In genomic region chr11:49202071-49202470, GRCm38 (mm10) we compare ENCODE assay signal across 9 mouse cellular contexts. TPM values are rescaled to one million over a fixed set of nuclear protein-coding genes. Genes with fewer than 3 reads are reported as not detected.
A peak's percentile ranks its signal among the peaks of the same experiment; 100 is the strongest.
DNase-seq lines count a peak whose midpoint lies in the region; ATAC-seq and TF ChIP-seq lines count a peak whose summit lies in the region.
"Had no signal": no experiment of that assay in that cellular context is flagged by ENCODE, and none has a peak within 500 bp of the region (broad histone marks: within the 10 kb centered on the region; RNA-seq: fewer than 3 reads in every experiment).

No protein-coding gene starts in this region.

- H3K4me3 ChIP-seq in lung, postnatal 0 days (ENCODE audit: low read depth, low read length) = peak overlapping the region; percentile 87
- peak overlapping the region; percentile 88 for H3K4me3 ChIP-seq in embryonic facial prominence, embryonic 15.5 days (replicated peaks)
- peak overlapping the region; percentile 89 for H3K4me3 ChIP-seq in limb, embryonic 10.5 days
- H3K4me3 ChIP-seq in small intestine, adult 2 months (ENCODE audit: low read depth, low read length) = peak overlapping the region; percentile 9; the same call in 1 of the 2 replicates

- H3K27me3 ChIP-seq in lung, postnatal 0 days (replicated peaks; ENCODE audit: insufficient read depth, low read length) = no peaks in the 10 kb centered on the region
- no peaks in the 10 kb centered on the region for H3K27me3 ChIP-seq in embryonic facial prominence, embryonic 15.5 days
- H3K27me3 ChIP-seq in limb, embryonic 10.5 days (ENCODE audit: low read depth, poor library complexity, severe bottlenecking) = no peaks in the 10 kb centered on the region
- no peaks in the 10 kb centered on the region for H3K27me3 ChIP-seq in small intestine, adult 2 months (ENCODE audit: control insufficient read depth, insufficient read depth, low read length)

- H3K27ac ChIP-seq in lung, postnatal 0 days (ENCODE audit: low read length) = peak overlapping the region; percentile 99
- H3K27ac ChIP-seq in embryonic facial prominence, embryonic 15.5 days (replicated peaks) = peak overlapping the region; percentile 99; the same call in 1 of the 2 replicates
- peak overlapping the region; percentile 100 for H3K27ac ChIP-seq in limb, embryonic 10.5 days
- H3K27ac ChIP-seq in small intestine, adult 2 months (ENCODE audit: insufficient read depth, low read depth, low read length) = peak overlapping the region; percentile 99

- no peak for TF ChIP-seq POLR2A in small intestine, adult 2 months (IDR thresholded peaks at IDR 0.05; ENCODE audit: low read depth, low read length)

- H3K36me3 ChIP-seq in lung, postnatal 0 days (ENCODE audit: insufficient read depth, low read length) = no peaks in the 10 kb centered on the region
- H3K36me3 ChIP-seq in embryonic facial prominence, embryonic 15.5 days = peaks cover 7% of the 10 kb centered on the region; the same call in 1 of the 2 replicates
- peaks cover 11% of the 10 kb centered on the region for H3K36me3 ChIP-seq in limb, embryonic 10.5 days
- 0 out of 2 replicates have a peak, but pooled peaks cover 1% of the 10 kb centered on the region for H3K36me3 ChIP-seq in small intestine, adult 2 months (ENCODE audit: control insufficient read depth, insufficient read depth, low read length)

- no peak for DNase-seq in lung, postnatal 0 days (ENCODE audit: low spot score)
- DNase-seq in lung, postnatal 25 days (ENCODE audit: low spot score) = no peak
- peak; percentile 30 for DNase-seq in limb, embryonic 10.5 days (ENCODE audit: low spot score)
- no peak for DNase-seq in adrenal gland, postnatal 14 days
- DNase-seq in frontal cortex, adult 2 months (ENCODE audit: extremely low spot score in 1 of 2, low spot score in 1 of 2) = no peak
- no peak for DNase-seq in frontal cortex, postnatal 25 days (ENCODE audit: low spot score in 2 of 2)

- peaks cover 7% of the 10 kb centered on the region; the same call in 1 of the 2 replicates for H3K4me1 ChIP-seq in lung, postnatal 0 days (ENCODE audit: insufficient read depth, low read depth, low read length)
- H3K4me1 ChIP-seq in embryonic facial prominence, embryonic 15.5 days = peaks cover 9% of the 10 kb centered on the region
- peaks cover 16% of the 10 kb centered on the region for H3K4me1 ChIP-seq in limb, embryonic 10.5 days
- no peaks in the 10 kb centered on the region; the same call in 1 of the 2 replicates for H3K4me1 ChIP-seq in small intestine, adult 2 months (ENCODE audit: control insufficient read depth, insufficient read depth, insufficient read length, low read length)

- no peaks in the 10 kb centered on the region for H3K9me3 ChIP-seq in lung, postnatal 0 days (ENCODE audit: low read length)
- no peaks in the 10 kb centered on the region for H3K9me3 ChIP-seq in embryonic facial prominence, embryonic 15.5 days (replicated peaks)
- no peaks in the 10 kb centered on the region for H3K9me3 ChIP-seq in limb, embryonic 10.5 days (replicated peaks)

- no peak for TF ChIP-seq EP300 in lung, postnatal 0 days (IDR thresholded peaks at IDR 0.05)

- WGBS in lung, postnatal 0 days = 35% methylated on average over 2 of the region's 2 CpGs
- 60% methylated on average over 2 of the region's 2 CpGs for WGBS in embryonic facial prominence, embryonic 15.5 days
- WGBS in limb, embryonic 10.5 days = 74% methylated on average over 2 of the region's 2 CpGs
- WGBS in small intestine, adult 2 months = 10% methylated on average over 2 of the region's 2 CpGs

- ATAC-seq in lung, postnatal 0 days = no peak
- no peak for ATAC-seq in embryonic facial prominence, embryonic 15.5 days (ENCODE audit: insufficient number of reproducible peaks, low FRiP score, low TSS enrichment, low read depth)

- peak overlapping the region; percentile 96 for H3K9ac ChIP-seq in lung, postnatal 0 days (replicated peaks; ENCODE audit: low read depth)
- peak overlapping the region; percentile 99; the same call in 1 of the 2 replicates for H3K9ac ChIP-seq in embryonic facial prominence, embryonic 15.5 days

- TF ChIP-seq CTCF in lung, postnatal 0 days (IDR thresholded peaks at IDR 0.05) = no peak
- TF ChIP-seq CTCF in small intestine, adult 2 months (IDR thresholded peaks at IDR 0.05; ENCODE audit: extremely low read depth, insufficient read length, insufficient replicate concordance, low read depth, low read length) = no peak

- H3K4me2 ChIP-seq in lung, postnatal 0 days (replicated peaks; ENCODE audit: low read depth, low read length) = peak overlapping the region; percentile 82
- peak overlapping the region; percentile 67 for H3K4me2 ChIP-seq in embryonic facial prominence, embryonic 15.5 days (replicated peaks)

RNA-seq across cellular contexts. Expression of gene Zfp62, which starts 1.0 kb away (rescaled TPM):
- polyA plus RNA-seq in lung, postnatal 0 days (2015; fragmentation: Nextera tagmentation; extraction: Ambion mirVana) = 19.6 and 21.5 TPM in 2 replicates
- 36.0 and 36.7 TPM in 2 replicates for polyA plus RNA-seq in embryonic facial prominence, embryonic 15.5 days (2015; fragmentation: Nextera tagmentation; extraction: Ambion mirVana)
- polyA plus RNA-seq in limb, embryonic 10.5 days (2016; fragmentation: Nextera tagmentation; extraction: Ambion mirVana) = 34.6 and 48.3 TPM in 2 replicates
- polyA plus RNA-seq in small intestine, adult 2 months (2012; rRNA removed) = 0.38 and 0.42 TPM in 2 replicates
- 33.2 and 36.9 TPM in 2 replicates for total RNA-seq in adrenal gland, postnatal 14 days (2021)
- polyA plus RNA-seq in frontal cortex, adult 2 months (2012; rRNA removed) = 24.2 and 26.4 TPM in 2 replicates

RNA-seq across cellular contexts. Expression of gene Btnl9, which starts 15.1 kb away (rescaled TPM):
- 0.56 and 0.82 TPM in 2 replicates for polyA plus RNA-seq in lung, postnatal 0 days (2015; fragmentation: Nextera tagmentation; extraction: Ambion mirVana)
- 1.7 and 2.2 TPM in 2 replicates for polyA plus RNA-seq in embryonic facial prominence, embryonic 15.5 days (2015; fragmentation: Nextera tagmentation; extraction: Ambion mirVana)
- 0.34 TPM in 1 of 2 replicates, not detected in the other for polyA plus RNA-seq in limb, embryonic 10.5 days (2016; fragmentation: Nextera tagmentation; extraction: Ambion mirVana)
- polyA plus RNA-seq in small intestine, adult 2 months (2012; rRNA removed) = 0.53 and 1.2 TPM in 2 replicates
- total RNA-seq in adrenal gland, postnatal 14 days (2021) = 32.0 and 38.6 TPM in 2 replicates
- polyA plus RNA-seq in frontal cortex, adult 2 months (2012; rRNA removed) = 0.02 TPM in 1 of 2 replicates, not detected in the other

RNA-seq across cellular contexts. Expression of gene Mgat1, which starts 41.9 kb away (rescaled TPM):
- polyA plus RNA-seq in lung, postnatal 0 days (2015; fragmentation: Nextera tagmentation; extraction: Ambion mirVana) = 90.2 and 94.5 TPM in 2 replicates
- polyA plus RNA-seq in embryonic facial prominence, embryonic 15.5 days (2015; fragmentation: Nextera tagmentation; extraction: Ambion mirVana) = 71.7 and 75.4 TPM in 2 replicates
- polyA plus RNA-seq in limb, embryonic 10.5 days (2016; fragmentation: Nextera tagmentation; extraction: Ambion mirVana) = 40.0 and 46.0 TPM in 2 replicates
- 97.4 and 231 TPM in 2 replicates for polyA plus RNA-seq in small intestine, adult 2 months (2012; rRNA removed)
- total RNA-seq in adrenal gland, postnatal 14 days (2021) = 95.9 and 96.7 TPM in 2 replicates
- polyA plus RNA-seq in frontal cortex, adult 2 months (2012; rRNA removed) = 58.5 and 65.0 TPM in 2 replicates

RNA-seq across cellular contexts. Expression of gene Olfr1394, which starts 47.9 kb away (rescaled TPM):
- not detected in 2 replicates for polyA plus RNA-seq in lung, postnatal 0 days (2015; fragmentation: Nextera tagmentation; extraction: Ambion mirVana)
- polyA plus RNA-seq in embryonic facial prominence, embryonic 15.5 days (2015; fragmentation: Nextera tagmentation; extraction: Ambion mirVana) = 0.05 TPM in 2 replicates
- not detected in 2 replicates for polyA plus RNA-seq in limb, embryonic 10.5 days (2016; fragmentation: Nextera tagmentation; extraction: Ambion mirVana)
- not detected in 2 replicates for polyA plus RNA-seq in small intestine, adult 2 months (2012; rRNA removed)
- total RNA-seq in adrenal gland, postnatal 14 days (2021) = not detected in 2 replicates
- not detected in 2 replicates for polyA plus RNA-seq in frontal cortex, adult 2 months (2012; rRNA removed)
- total RNA-seq: neutrophil, adult 5-6 weeks had no signal

RNA-seq across cellular contexts. Expression of gene Olfr1395, which starts 60.0 kb away (rescaled TPM):
- polyA plus RNA-seq in lung, postnatal 0 days (2015; fragmentation: Nextera tagmentation; extraction: Ambion mirVana) = not detected in 2 replicates
- 0.25 and 0.51 TPM in 2 replicates for polyA plus RNA-seq in embryonic facial prominence, embryonic 15.5 days (2015; fragmentation: Nextera tagmentation; extraction: Ambion mirVana)
- not detected in 2 replicates for polyA plus RNA-seq in limb, embryonic 10.5 days (2016; fragmentation: Nextera tagmentation; extraction: Ambion mirVana)
- polyA plus RNA-seq in small intestine, adult 2 months (2012; rRNA removed) = not detected in 2 replicates
- not detected in 2 replicates for total RNA-seq in adrenal gland, postnatal 14 days (2021)
- polyA plus RNA-seq in frontal cortex, adult 2 months (2012; rRNA removed) = 0.04 and 0.11 TPM in 2 replicates
- total RNA-seq: neutrophil, adult 5-6 weeks had no signal

Comparison
In these comparisons a context has a peak if more than half of its experiments do, and no peak if none do; other contexts are left out.
1. H3K4me3 ChIP-seq: peak in every context shown above with its lines; median percentile 89 in limb, embryonic 10.5 days; 88 in embryonic facial prominence, embryonic 15.5 days; 87 in lung, postnatal 0 days; 9 in small intestine, adult 2 months.
2. RNA of gene Zfp62, which starts 1.0 kb away (polyA plus RNA-seq): 34.6 to 48.3 TPM in limb, embryonic 10.5 days, 36.0 to 36.7 TPM in embryonic facial prominence, embryonic 15.5 days, 24.2 to 26.4 TPM in frontal cortex, adult 2 months and 19.6 to 21.5 TPM in lung, postnatal 0 days; 0.38 to 0.42 TPM in small intestine, adult 2 months; every median in the first group is over 10 times any median in the second.
3. Peak in every context shown above with its lines, with median percentiles within 50 percentile points of each other: H3K27ac ChIP-seq.